Mouse (Mus musculus) intestine, embryonic 14.5 days (tissue): ENCODE results near the gene Itsn2. TPM values are rescaled to one million over a fixed set of nuclear protein-coding genes. Genes with fewer than 3 reads are reported as not detected.
"Not testable (repeated sequence)": the region's sequence is repeated elsewhere in the genome, so short reads cannot be mapped to it uniquely, and the experiment has no call there.

Experiments
- ATAC-seq: fragments of 200-750 bp; cut with Nextera tagmentation; replicated peaks from 2 replicates; pipeline ENCODE4 v1.8.0; 2017; ENCODE audit warnings: low read depth, moderate number of reproducible peaks, moderate TSS enrichment, moderate library complexity; ENCODE audit not compliant: low FRiP score, low TSS enrichment
- DNase-seq: peaks from one replicate; pipeline ENCODE4 v3.0.0-alpha.2; 2018; ENCODE audit warnings: low spot score
- H3K27ac ChIP-seq: fragments of 300-500 bp; sonication (generic); 2 replicates; pipeline ENCODE4 v1.5.1; 2014; ENCODE audit warnings: low read depth, mild to moderate bottlenecking, control low read depth
- H3K27me3 ChIP-seq: fragments of 300-500 bp; sonication (generic); replicated peaks from 2 replicates; pipeline ENCODE4 v1.6.1; 2014; ENCODE audit warnings: low read length, control low read depth; ENCODE audit not compliant: control insufficient read depth, insufficient read depth
- H3K36me3 ChIP-seq: fragments of 300-500 bp; sonication (generic); 2 replicates; pipeline ENCODE4 v1.6.1; 2014; ENCODE audit warnings: low read length, control low read depth; ENCODE audit not compliant: control insufficient read depth, insufficient read depth
- H3K4me1 ChIP-seq: fragments of 300-500 bp; sonication (generic); replicated peaks from 2 replicates; pipeline ENCODE4 v1.6.1; 2014; ENCODE audit warnings: low read length, control low read depth, mixed read lengths; ENCODE audit not compliant: control insufficient read depth, insufficient read depth
- H3K4me2 ChIP-seq: fragments of 300-500 bp; sonication (generic); 2 replicates; pipeline ENCODE4 v1.6.1; 2014; ENCODE audit warnings: low read length
- H3K4me3 ChIP-seq: fragments of 300-500 bp; sonication (generic); 2 replicates; pipeline ENCODE4 v1.5.1; 2014; ENCODE audit warnings: low read depth, low read length, control low read depth, mixed read lengths
- H3K9ac ChIP-seq: fragments of 300-500 bp; sonication (generic); 2 replicates; pipeline ENCODE4 v1.6.1; 2014; ENCODE audit warnings: mild to moderate bottlenecking, low read length
- H3K9me3 ChIP-seq: fragments of 300-500 bp; sonication (generic); 2 replicates; pipeline ENCODE4 v1.6.1; 2016; ENCODE audit warnings: low read length, control low read depth; ENCODE audit not compliant: control insufficient read depth
- WGBS: fragments of 180-500 bp; shearing (Covaris S2); extraction: QIAGEN DNeasy Blood & Tissue Kit; methylation state at CpG from one replicate; pipeline ENCODE4 v1.1.7; 2014; 5-methylcytosine and 5-hydroxymethylcytosine counted together
- polyA plus RNA-seq: library from polyadenylated mRNA; unstranded; fragments of >200 nt; fragmentation: Nextera tagmentation; extraction: Ambion mirVana; gene quantifications from 2 replicates; pipeline ENCODE4 v1.2.1, GENCODE M21; 2014

Gene Itsn2
- polyA plus RNA-seq, 1 experiment from 2014 or later = 45.2 TPM

DNA sequence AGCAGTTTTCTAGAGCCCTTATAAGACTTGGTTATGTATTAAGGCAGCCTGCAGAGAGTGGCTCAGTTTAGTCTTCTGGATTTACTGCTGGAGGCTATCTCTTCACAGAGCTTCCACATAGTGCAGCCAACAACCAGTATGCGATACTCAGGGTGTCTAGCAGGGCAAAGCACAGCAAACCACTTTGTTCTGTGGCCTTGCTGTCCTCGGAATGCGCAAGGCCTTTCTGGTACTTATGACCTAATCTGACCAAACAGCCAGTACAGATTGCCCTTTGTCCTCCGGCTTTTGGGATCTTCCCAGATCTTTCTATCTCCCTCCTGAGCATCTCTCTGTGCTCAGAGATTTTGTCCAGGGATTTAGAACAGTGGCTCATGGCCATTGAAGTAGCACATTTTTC, 93.0 kb downstream of the Itsn2 start:
- no peak for ATAC-seq
- Histone ChIP-seq H3K4me3 (no peak overlapping the region), H3K4me2 (no peak overlapping the region), H3K9ac (no peak overlapping the region), H3K9me3 (no peaks in the 10 kb centered on the region), H3K36me3 (no peaks in the 10 kb centered on the region), H3K27ac (no peak overlapping the region), H3K4me1 (no peaks in the 10 kb centered on the region), H3K27me3 (no peaks in the 10 kb centered on the region)
- WGBS = 84% methylated on average over 4 of the region's 4 CpGs
- DNase-seq = no peak

DNA sequence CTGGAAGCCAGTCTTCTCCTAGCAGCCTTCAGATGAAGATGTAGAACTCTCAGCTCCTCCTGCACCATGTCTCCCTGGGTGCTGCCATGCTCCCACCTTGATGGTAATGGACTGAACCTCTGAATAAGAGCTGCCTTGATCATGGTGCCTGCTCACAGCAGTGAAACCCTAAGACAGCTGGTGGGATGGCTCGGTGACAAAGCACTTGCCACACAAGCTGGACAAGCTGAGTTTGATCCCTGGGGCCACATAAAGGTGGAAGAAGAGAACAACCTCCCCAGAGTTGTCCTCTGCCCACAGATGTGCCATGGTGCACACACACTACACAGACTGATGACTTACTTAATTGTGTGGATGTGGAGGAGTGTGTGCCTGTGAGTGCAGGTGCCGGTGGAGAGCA, 95.9 kb downstream of the Itsn2 start:
- Histone ChIP-seq H3K27me3 (no peaks in the 10 kb centered on the region), H3K4me1 (no peaks in the 10 kb centered on the region), H3K27ac (no peak overlapping the region), H3K9ac (no peak overlapping the region), H3K4me2 (no peak overlapping the region), H3K9me3 (no peaks in the 10 kb centered on the region), H3K36me3 (no peaks in the 10 kb centered on the region), H3K4me3 (no peak overlapping the region)
- ATAC-seq = no peak
- 91% methylated on average over 2 of the region's 2 CpGs for WGBS
- DNase-seq = no peak

DNA sequence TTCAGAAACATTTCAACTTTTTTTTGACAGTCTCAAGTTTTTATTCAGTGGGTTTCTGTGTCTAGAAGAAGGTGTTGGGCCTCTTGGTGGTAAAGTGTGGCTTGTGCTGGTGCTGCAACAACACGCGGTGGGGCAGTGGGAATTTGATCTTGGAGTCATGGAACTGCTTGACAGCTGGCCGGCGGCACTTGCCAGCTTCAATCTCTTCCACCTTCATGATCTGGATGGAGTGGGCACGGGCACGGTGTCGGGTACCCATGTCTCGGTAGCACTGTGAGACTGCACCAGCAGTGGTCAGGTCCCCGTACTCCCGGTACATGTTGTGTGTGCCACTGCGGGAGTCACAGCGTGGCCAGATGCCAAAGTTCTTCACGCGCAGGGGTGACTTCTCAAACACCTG, 96.9 kb downstream of the Itsn2 start:
- DNase-seq (no peak), ATAC-seq (no peak)
- no peak overlapping the region for H3K4me2 ChIP-seq
- H3K9me3 ChIP-seq = no peaks in the 10 kb centered on the region
- no peak overlapping the region for H3K4me3 ChIP-seq
- no peaks in the 10 kb centered on the region for H3K4me1 ChIP-seq
- H3K36me3 ChIP-seq = no peaks in the 10 kb centered on the region
- WGBS = 92% methylated on average over 14 of the region's 14 CpGs
- no peak overlapping the region for H3K27ac ChIP-seq
- no peaks in the 10 kb centered on the region for H3K27me3 ChIP-seq
- no peak overlapping the region for H3K9ac ChIP-seq

DNA sequence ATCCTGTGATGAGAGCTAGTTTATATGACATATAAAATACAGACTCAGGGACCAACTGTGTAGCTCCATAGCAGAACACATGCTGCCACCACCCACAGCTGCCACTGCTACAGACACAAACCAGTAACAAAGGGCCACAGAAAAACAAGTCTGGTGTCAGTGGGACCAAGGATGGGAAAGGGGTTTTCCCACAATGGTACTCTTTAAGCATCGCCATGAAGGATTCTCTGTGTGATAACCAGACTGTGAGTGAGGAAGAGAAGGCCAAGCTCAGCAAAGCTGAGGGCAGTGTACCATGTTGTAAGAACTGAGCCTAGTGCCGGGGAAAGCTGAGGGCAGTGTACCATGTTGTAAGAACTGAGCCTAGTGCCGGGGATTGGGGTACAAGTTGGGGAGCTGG, 98.8 kb downstream of the Itsn2 start:
- no peaks in the 10 kb centered on the region for H3K4me1 ChIP-seq
- no peak overlapping the region for H3K27ac ChIP-seq
- H3K4me2 ChIP-seq = no peak overlapping the region
- WGBS = 87% methylated on average over 3 of the region's 3 CpGs
- ATAC-seq = no peak
- H3K4me3 ChIP-seq = no peak overlapping the region
- DNase-seq = peak; percentile 4
- H3K9ac ChIP-seq = no peak overlapping the region
- H3K9me3 ChIP-seq = no peaks in the 10 kb centered on the region
- H3K36me3 ChIP-seq = no peaks in the 10 kb centered on the region
- no peaks in the 10 kb centered on the region for H3K27me3 ChIP-seq

DNA sequence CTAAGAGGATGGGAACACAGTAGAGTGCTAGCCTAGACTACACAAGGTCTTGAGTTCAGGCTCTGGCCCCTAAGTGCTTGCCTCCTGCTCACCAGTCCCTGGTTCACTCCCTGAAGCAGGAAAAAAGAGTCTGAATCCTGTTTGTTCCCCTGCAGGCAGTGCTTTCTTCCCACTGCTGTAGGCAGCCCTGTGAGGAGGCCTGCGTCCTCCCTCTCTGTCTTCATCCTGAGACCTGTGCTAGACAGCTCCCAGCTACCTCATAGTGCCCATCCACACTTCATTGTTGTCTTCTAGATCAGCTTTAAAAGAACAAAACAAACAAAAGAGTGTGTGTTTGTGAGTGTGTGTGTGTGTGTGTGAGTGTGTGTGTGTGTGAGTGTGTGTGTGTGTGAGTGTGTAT, 102.1 kb downstream of the Itsn2 start:
- no peaks in the 10 kb centered on the region for H3K27me3 ChIP-seq
- WGBS = 86% methylated on average over 1 of the region's 1 CpGs

DNA sequence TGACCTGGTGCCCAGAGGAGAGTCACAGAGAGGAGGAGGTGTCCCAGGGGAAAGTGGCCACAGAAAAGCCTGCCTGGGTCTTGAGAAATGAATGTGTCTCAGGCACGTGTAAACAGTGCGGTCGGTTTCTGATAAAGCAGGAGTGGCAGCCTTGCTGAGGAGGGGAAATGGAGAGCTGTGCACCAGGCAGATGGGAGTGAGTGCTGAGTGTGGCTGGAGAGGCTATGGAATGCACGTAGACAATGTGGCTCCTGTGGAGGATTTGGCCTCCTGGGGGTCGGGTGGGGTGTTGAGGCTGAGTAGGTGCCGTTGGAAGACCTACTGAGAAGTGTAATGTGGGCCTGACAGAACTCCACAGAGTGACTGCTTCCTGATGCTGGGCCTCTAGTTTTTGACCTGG, 113.2 kb downstream of the Itsn2 start:
- not testable (repeated sequence) for H3K27ac ChIP-seq, ATAC-seq, H3K9ac ChIP-seq, H3K4me3 ChIP-seq, H3K27me3 ChIP-seq, DNase-seq, H3K4me1 ChIP-seq, H3K9me3 ChIP-seq, H3K4me2 ChIP-seq
- WGBS = 46% methylated on average over 6 of the region's 6 CpGs
- peaks cover 43% of the 10 kb centered on the region for H3K36me3 ChIP-seq

More for the DNA sequence above, 102.1 kb downstream of the Itsn2 start:
- Histone ChIP-seq H3K36me3 (peaks cover 10% of the 10 kb centered on the region), H3K9ac (no peak overlapping the region), H3K4me3 (no peak overlapping the region), H3K27ac (no peak overlapping the region), H3K4me2 (no peak overlapping the region), H3K4me1 (no peaks in the 10 kb centered on the region), H3K9me3 (no peaks in the 10 kb centered on the region)
- ATAC-seq = no peak
- no peak for DNase-seq

DNA sequence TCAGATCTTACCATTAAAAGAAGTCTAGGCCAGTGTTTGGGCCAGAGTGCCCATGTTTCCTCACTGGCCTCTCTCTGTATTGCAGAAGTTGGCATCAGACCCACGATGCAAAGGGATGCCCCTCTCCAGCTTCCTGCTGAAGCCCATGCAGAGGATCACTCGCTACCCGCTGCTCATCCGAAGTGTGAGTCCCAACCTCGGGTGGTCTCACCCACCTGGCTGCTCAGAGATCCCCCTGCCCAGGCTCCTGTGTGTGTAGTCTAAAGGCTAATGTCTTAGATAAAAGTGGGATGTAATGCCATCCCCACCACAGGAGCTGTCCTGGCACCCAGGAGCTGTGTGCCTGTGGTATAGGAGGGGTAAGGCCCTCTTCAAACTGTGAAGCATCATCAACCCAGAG, 113.7 kb downstream of the Itsn2 start:
- Histone ChIP-seq H3K4me3 (no peak overlapping the region), H3K27me3 (no peaks in the 10 kb centered on the region), H3K9me3 (no peaks in the 10 kb centered on the region), H3K4me1 (no peaks in the 10 kb centered on the region), H3K9ac (no peak overlapping the region), H3K36me3 (peaks cover 44% of the 10 kb centered on the region), H3K27ac (no peak overlapping the region), H3K4me2 (no peak overlapping the region)
- DNase-seq (peak; percentile 23), ATAC-seq (no peak)
- WGBS = 92% methylated on average over 5 of the region's 5 CpGs

DNA sequence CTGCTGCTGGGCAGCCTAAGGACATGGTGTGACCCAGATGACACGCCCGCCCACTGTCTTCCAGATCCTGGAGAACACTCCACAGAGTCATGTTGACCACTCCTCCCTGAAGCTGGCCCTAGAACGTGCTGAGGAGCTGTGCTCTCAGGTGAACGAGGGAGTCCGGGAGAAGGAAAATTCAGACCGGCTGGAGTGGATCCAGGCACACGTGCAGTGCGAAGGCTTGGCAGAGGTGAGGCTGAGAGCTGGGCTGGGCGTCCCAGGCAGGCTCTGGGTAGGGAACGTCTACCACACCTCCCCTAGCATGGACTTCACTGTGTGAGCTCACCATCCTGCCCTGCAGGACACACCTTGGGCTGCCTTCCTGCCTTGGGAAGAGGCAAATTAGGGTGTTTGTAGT, 114.5 kb downstream of the Itsn2 start:
- 84% methylated on average over 10 of the region's 10 CpGs for WGBS
- Histone ChIP-seq H3K9ac (no peak overlapping the region), H3K9me3 (no peaks in the 10 kb centered on the region), H3K4me2 (no peak overlapping the region), H3K36me3 (peaks cover 39% of the 10 kb centered on the region), H3K27ac (no peak overlapping the region), H3K4me1 (no peaks in the 10 kb centered on the region), H3K4me3 (no peak overlapping the region), H3K27me3 (no peaks in the 10 kb centered on the region)
- DNase-seq (peak; percentile 28), ATAC-seq (no peak)

DNA sequence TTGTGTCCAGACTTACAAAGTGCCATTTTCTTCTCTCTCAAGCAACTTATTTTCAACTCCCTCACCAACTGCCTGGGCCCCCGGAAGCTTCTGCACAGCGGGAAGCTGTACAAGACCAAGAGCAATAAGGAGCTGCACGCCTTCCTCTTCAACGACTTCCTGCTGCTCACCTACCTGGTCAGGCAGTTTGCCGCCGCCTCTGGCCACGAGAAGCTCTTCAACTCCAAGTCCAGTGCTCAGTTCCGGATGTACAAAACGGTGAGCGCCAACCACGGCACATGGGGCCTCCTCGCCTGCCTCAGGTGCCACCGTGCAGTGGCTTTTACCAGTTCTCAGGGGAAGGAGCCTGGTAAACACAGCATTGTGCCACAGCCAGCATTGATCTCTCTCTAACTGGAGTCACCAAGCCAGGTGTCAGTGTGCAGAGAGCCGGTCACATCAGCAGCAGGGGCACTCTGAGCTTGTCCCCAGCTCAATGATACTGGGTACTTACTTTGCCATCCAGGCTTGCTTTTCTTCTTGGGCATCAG, 115.1 kb downstream of the Itsn2 start:
- H3K4me3 ChIP-seq = no peak overlapping the region
- H3K4me2 ChIP-seq = no peak overlapping the region
- H3K36me3 ChIP-seq = peaks cover 45% of the 10 kb centered on the region
- WGBS = 89% methylated on average over 14 of the region's 14 CpGs
- no peaks in the 10 kb centered on the region for H3K27me3 ChIP-seq
- H3K27ac ChIP-seq = no peak overlapping the region
- DNase-seq = no peak
- no peaks in the 10 kb centered on the region for H3K4me1 ChIP-seq
- H3K9ac ChIP-seq = no peak overlapping the region
- no peak for ATAC-seq
- no peaks in the 10 kb centered on the region for H3K9me3 ChIP-seq
